Mouse (Mus musculus) embryonic fibroblast, embryonic 13.5 days (primary cell): ENCODE results near the gene Ripply3. TPM values are rescaled to one million over a fixed set of nuclear protein-coding genes. Genes with fewer than 3 reads are reported as not detected.
"Not testable (repeated sequence)": the region's sequence is repeated elsewhere in the genome, so short reads cannot be mapped to it uniquely, and the experiment has no call there.

Experiments
- H3K27ac ChIP-seq: 2 replicates; pipeline ENCODE4 v1.5.1; 2012; ENCODE audit warnings: low read length, control low read depth, inconsistent platforms; ENCODE audit not compliant: insufficient read depth
- H3K4me1 ChIP-seq: 2 replicates; pipeline ENCODE4 v1.6.1; 2011; ENCODE audit warnings: low read length; ENCODE audit not compliant: control insufficient read depth, insufficient read depth
- H3K4me3 ChIP-seq: 2 replicates; pipeline ENCODE4 v1.5.1; 2011; ENCODE audit warnings: mild to moderate bottlenecking, control low read depth, low read length; ENCODE audit not compliant: insufficient read depth
- CTCF ChIP-seq: IDR thresholded peaks from 2 replicates; pipeline ENCODE4 v1.5.1; 2011; ENCODE audit warnings: mild to moderate bottlenecking, control low read depth, low read length, moderate library complexity, borderline replicate concordance; ENCODE audit not compliant: insufficient read depth
- POLR2A ChIP-seq: IDR thresholded peaks from 2 replicates; pipeline ENCODE4 v1.6.1; 2011; ENCODE audit warnings: low read depth, mild to moderate bottlenecking, control low read depth, low read length, moderate library complexity
- polyA plus RNA-seq: library from polyadenylated mRNA; stranded (reverse); fragments of >200 nt; gene quantifications from 2 replicates; pipeline ENCODE4 v1.2.4, GENCODE M21; 2011; ENCODE audit warnings: low read depth; ENCODE audit not compliant: missing spikeins, insufficient read length

The Ripply3 gene
- polyA plus RNA-seq, 1 experiment = 0.46 TPM

DNA sequence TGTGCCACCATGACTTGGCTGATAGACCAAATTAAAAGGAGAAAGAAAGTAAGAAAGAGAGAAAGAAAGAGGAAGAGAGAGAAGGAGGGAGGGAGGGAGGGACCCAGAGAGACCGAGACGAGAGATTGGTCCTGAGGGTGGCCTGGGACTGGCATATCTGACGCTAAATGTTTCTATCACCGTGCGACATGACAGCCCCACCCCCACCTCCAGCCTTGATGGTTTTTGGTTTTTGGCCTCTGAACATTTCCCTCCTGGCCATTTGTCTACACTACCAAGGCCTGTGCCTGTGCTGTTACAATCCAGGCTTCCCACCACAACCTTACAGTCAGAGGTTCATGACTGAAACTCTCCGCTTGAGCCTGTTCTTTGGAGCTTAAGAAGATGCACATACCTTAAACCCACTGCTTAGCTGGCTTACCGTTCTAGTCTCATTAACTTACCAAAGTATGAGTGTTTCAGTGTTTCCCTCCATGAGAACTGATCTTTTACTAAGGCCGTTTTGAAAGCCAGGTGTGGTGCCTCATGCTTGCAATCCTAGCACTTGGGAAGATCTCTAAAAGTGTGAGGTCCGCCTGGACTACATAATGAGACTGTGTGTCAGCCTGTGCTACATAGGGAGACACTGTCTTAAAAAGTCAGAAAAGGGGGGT, 3.1 kb downstream of the Ripply3 start:
- no peak overlapping the region for H3K27ac ChIP-seq
- no peaks in the 10 kb centered on the region for H3K4me1 ChIP-seq
- no peak overlapping the region for H3K4me3 ChIP-seq
- TF ChIP-seq POLR2A = no peak

DNA sequence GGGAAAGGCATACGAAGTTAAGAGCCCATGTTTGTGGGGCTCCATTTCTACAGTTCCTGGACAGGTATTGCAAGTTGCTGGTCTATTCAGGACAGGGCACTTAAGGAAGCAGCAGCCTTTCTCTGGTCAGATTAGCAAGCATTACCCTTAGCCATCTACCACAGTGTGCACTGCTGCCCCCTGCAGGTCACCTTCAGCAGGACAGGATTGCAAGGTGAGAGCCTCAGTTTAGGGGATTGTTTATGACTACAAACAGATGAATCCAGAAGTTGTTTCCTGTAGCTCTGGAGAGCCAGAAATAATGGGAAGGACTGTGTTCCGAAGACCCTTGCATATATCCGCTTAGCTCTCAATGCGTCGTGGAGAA, 3.6 kb downstream of the Ripply3 start:
- no peaks in the 10 kb centered on the region for H3K4me1 ChIP-seq
- H3K4me3 ChIP-seq = no peak overlapping the region
- TF ChIP-seq CTCF = peak; percentile 87; the same call in 1 of the 2 replicates
- TF ChIP-seq POLR2A = no peak
- H3K27ac ChIP-seq = no peak overlapping the region

DNA sequence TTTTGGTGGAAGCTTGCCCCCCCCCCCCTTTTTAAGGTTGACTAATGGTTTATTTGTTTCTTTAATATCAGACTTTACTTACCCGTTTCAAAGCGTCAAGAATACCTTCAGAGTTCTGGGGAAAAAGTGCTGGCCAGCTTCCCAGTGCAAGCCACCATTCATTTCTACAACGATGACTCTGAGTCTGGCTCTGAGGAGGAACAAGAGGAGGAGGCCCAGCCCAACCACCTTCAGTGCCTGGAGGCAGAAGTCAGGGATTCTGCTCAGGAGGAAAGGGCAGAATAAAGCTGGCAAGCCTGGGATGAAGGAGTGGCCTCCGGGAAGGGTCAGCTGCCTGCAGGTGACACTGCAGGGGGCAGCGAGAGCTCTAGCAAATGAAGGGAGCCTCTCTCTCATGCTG, 7.4 kb downstream of the Ripply3 start:
- no peaks in the 10 kb centered on the region for H3K4me1 ChIP-seq
- TF ChIP-seq CTCF (no peak), POLR2A (no peak)
- no peak overlapping the region for H3K27ac ChIP-seq
- no peak overlapping the region for H3K4me3 ChIP-seq

DNA sequence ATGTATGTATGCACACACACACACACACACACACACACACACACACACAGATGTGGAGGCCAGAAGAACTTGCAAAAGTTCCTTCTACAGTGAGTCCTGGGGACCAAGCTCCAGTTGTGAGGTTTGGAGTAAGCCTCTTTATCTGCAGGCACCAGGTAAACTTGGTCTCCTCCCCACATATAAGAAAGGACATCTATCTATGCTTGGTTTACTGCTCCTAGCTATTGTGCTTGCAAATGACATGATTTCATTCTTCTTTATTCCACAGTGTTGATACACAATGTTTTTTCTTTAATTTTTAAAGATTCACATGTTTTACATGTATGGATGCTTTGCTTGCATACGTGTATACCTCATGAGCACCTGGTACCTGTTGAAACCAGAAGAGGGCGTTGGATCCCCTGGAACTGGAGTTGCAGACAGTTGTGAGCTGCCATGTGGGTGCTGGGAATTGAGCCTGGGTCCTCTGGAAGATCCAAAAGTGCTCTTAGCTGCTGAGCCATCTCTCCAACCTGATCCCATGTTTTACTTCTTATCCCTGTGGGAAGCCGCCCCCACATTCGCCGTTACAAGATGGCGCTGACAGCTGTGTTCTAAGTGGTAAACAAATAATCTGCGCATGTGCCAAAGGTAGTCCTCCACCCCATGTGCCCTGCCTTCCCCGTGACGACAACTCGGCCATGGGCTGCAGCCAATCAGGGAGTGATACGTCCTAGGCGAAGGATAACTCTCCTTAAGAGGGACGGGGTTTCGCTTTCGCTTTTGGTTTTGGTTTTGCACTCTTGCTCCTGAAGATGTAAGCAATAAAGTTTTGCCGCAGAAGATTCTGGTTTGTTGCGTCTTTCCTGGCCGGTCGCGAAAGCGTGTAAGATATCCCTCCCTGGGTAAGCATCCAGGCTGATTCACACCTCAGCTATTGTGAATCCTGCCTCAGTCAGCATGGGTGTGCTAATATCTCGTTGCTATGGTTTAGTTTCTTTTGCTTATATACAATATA, 11.2 kb downstream of the Ripply3 start:
- H3K27ac ChIP-seq, H3K4me1 ChIP-seq, H3K4me3 ChIP-seq: not testable (repeated sequence)

DNA sequence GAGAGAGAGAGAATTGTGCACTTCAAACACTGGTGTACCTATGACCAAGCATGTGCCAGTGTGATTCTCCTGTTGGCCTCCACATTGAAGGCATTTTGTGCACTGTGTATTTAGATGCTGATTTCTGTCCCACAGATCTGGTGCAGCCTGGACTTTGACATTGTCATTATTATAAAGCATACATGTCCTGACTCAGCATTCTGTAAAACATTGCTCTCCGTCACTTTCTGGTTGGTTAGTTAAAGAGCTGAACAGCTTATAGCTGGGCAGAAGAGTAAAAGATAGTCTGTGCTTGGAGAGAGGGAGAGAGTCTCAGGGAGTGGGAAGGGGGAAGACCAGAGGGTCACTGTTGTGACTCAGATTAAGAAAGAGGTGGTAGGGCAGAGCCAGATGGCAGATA, 17.5 kb downstream of the Ripply3 start:
- H3K4me1 ChIP-seq = no peaks in the 10 kb centered on the region
- no peak overlapping the region for H3K4me3 ChIP-seq
- H3K27ac ChIP-seq = no peak overlapping the region
- TF ChIP-seq POLR2A (no peak), CTCF (no peak)

DNA sequence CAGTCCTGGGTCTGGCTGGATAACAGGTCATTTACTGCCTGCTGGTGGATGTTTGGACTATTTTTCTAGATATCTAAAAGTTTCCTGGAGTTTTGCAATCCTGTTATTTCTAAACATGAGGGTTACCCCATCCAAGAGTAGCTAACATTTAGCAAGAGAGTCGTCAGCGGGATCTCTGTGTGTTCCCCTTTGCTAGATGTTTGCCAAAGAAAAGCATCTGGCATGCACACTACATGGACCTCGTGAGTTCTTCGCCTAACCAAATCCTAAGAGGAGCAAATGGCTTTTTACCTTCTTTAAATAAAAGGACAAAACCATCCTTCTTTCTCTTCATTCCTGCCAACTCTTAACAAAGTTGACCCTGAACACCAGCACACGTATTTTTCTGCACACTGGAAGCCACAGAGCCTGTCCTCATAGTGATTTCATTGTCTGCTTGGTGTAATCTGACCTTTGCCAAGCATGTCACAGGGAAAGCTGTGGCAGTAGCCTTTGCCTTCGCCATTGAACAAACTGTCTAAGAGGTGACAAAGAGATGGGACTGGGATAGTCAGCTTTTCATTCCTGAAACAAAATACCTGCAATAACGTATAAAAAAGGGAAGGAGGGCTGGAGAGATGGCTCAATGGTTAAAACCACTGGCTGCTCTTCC, 19.0 kb downstream of the Ripply3 start:
- no peak overlapping the region for H3K27ac ChIP-seq
- no peaks in the 10 kb centered on the region for H3K4me1 ChIP-seq
- no peak overlapping the region for H3K4me3 ChIP-seq
- no peak for TF ChIP-seq POLR2A
- no peak for TF ChIP-seq CTCF

DNA sequence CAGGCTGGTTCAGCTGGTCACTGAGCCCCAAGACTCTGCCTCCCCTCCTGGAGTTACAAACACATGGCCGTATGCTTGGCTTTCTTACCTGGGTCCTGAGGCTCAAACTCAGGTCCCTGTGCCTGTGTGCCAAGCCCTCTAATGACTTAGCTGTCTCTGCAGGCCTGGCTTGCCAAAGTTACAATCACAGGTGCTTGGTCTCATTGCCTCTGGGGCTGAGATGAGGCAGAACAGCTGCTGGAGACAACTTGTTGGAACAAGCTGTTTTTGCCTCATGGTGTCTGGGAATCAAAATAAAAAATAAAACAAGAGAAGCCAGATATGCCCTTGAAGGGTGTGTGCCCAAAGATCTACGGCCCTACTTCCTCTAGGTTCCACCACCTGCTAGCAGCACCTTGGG, 20.6 kb downstream of the Ripply3 start:
- H3K4me3 ChIP-seq = no peak overlapping the region
- no peak for TF ChIP-seq CTCF
- no peak for TF ChIP-seq POLR2A
- no peaks in the 10 kb centered on the region for H3K4me1 ChIP-seq
- H3K27ac ChIP-seq = no peak overlapping the region

DNA sequence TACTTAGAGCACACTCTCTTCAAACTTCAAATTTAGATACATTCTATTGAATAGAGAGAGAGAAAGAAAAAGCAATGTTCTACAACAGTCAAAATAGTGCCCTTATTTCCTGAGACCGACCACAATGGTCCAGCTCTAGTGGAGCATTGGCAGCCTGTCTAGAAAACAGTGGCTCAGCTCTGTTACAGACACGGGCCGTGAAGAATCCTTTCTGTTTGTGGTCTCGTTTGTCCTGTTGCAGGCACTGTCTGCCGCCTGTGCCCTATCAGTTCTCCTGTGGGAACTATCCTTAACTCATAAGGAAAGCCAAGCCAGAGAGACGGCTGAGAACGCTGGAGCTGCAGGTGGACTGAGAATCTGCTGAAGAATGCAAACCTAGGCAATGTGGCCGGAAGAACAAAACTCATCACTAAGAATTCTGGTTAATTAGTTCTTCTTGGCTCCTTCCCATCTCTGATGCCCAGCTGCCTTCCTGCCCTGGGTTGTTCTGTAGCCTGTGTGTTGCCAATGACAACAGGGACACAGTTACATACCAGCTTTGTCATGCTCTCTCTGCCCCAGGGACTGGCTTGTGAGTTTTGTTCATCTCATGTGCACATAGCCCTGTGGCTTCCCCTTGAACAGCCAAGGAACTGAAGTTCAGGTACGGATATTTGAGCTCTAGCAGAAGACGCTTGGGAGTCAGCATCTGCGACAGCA, 21.5 kb downstream of the Ripply3 start:
- Histone ChIP-seq H3K4me3 (no peak overlapping the region), H3K27ac (no peak overlapping the region), H3K4me1 (no peaks in the 10 kb centered on the region)
- TF ChIP-seq POLR2A (no peak), CTCF (no peak)

DNA sequence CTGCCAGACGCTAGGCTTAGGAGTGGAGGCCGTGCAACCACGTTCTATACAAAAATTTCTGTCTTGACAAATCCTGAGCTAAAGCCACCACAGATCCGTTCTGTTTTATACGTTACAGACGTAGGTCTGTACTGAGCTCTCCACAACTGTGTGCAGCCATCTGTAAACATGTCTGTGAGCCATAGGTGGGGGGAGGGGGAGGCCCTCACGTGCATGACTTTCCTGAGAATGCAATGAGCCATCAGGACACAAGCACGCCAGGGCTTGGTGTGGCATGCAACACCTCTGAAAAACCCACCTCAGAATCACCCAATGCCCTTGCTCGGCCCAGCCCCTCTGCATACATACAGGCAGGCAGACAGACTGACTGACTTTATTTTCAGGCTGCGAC, 22.1 kb downstream of the Ripply3 start:
- no peak for TF ChIP-seq CTCF
- TF ChIP-seq POLR2A = no peak
- Histone ChIP-seq H3K27ac (no peak overlapping the region), H3K4me1 (no peaks in the 10 kb centered on the region), H3K4me3 (no peak overlapping the region)
